Mouse (Mus musculus) forebrain, embryonic 11.5 days (tissue): ENCODE measurements around the gene Immp2l. TPM values are rescaled to one million over a fixed set of nuclear protein-coding genes. Genes with fewer than 3 reads are reported as not detected.

Experiments
- ATAC-seq: fragments of 200-750 bp; cut with Nextera tagmentation; replicated peaks from 2 replicates; pipeline ENCODE4 v1.8.0; 2017; ENCODE audit warnings: moderate TSS enrichment; ENCODE audit not compliant: low FRiP score
- DNase-seq: peaks from one replicate; pipeline ENCODE4 v3.0.0-alpha.2; 2017; ENCODE audit warnings: low spot score
- H3K27ac ChIP-seq: fragments of 300-500 bp; sonication (generic); 2 replicates; pipeline ENCODE4 v1.5.1; 2014; ENCODE audit warnings: low read depth, low read length
- H3K27me3 ChIP-seq: fragments of 300-500 bp; sonication (generic); 2 replicates; pipeline ENCODE4 v1.6.1; 2014; ENCODE audit warnings: mild to moderate bottlenecking, low read length, mixed read lengths; ENCODE audit not compliant: control insufficient read depth, insufficient read depth
- H3K36me3 ChIP-seq: fragments of 300-500 bp; sonication (generic); 2 replicates; pipeline ENCODE4 v1.6.1; 2014; ENCODE audit warnings: mild to moderate bottlenecking, low read length, moderate library complexity, mixed read lengths; ENCODE audit not compliant: control insufficient read depth, insufficient read depth
- H3K4me1 ChIP-seq: fragments of 300-500 bp; sonication (generic); replicated peaks from 2 replicates; pipeline ENCODE4 v1.6.1; 2014; ENCODE audit warnings: low read length, mixed read lengths; ENCODE audit not compliant: control insufficient read depth, insufficient read depth
- H3K4me2 ChIP-seq: fragments of 300-500 bp; sonication (generic); 2 replicates; pipeline ENCODE4 v1.6.1; 2014; ENCODE audit warnings: low read depth, mild to moderate bottlenecking, low read length, moderate library complexity, mixed read lengths; ENCODE audit not compliant: severe bottlenecking
- H3K4me3 ChIP-seq: fragments of 300-500 bp; sonication (generic); 2 replicates; pipeline ENCODE4 v1.5.1; 2014; ENCODE audit warnings: low read depth, low read length
- H3K9ac ChIP-seq: fragments of 300-500 bp; sonication (generic); 2 replicates; pipeline ENCODE4 v1.6.1; 2014; ENCODE audit warnings: low read length
- H3K9me3 ChIP-seq: fragments of 300-500 bp; sonication (generic); 2 replicates; pipeline ENCODE4 v1.6.1; 2016; ENCODE audit warnings: low read length, mixed read lengths; ENCODE audit not compliant: control insufficient read depth
- WGBS: fragments of 180-500 bp; shearing (Covaris S2); extraction: QIAGEN DNeasy Blood & Tissue Kit; methylation state at CpG from one replicate; pipeline ENCODE4 v1.1.7; 2014; 5-methylcytosine and 5-hydroxymethylcytosine counted together
- polyA plus RNA-seq: library from polyadenylated mRNA; unstranded; fragments of >200 nt; fragmentation: Nextera tagmentation; extraction: Ambion mirVana; gene quantifications from 2 replicates; pipeline ENCODE4 v1.2.1, GENCODE M21; 2014

Immp2l gene
- polyA plus RNA-seq, 1 experiment from 2014 or later = 10.9 TPM

GRCm38 (mm10) chr12:41317431-41317830 is 293.5 kb downstream of the Immp2l start:
- WGBS = 89% methylated on average over 2 of the region's 2 CpGs
- H3K9me3 ChIP-seq = no peaks in the 10 kb centered on the region
- no peak overlapping the region for H3K4me3 ChIP-seq
- no peak overlapping the region for H3K9ac ChIP-seq
- H3K4me1 ChIP-seq = 0 out of 2 replicates have a peak, but pooled peaks cover 6% of the 10 kb centered on the region
- H3K36me3 ChIP-seq = no peaks in the 10 kb centered on the region
- no peaks in the 10 kb centered on the region for H3K27me3 ChIP-seq
- DNase-seq (no peak), ATAC-seq (no peak)
- no peak overlapping the region for H3K4me2 ChIP-seq
- H3K27ac ChIP-seq = no peak overlapping the region

- Histone ChIP-seq H3K9me3 (no peaks in the 10 kb centered on the region), H3K4me1 (0 out of 2 replicates have a peak, but pooled peaks cover 2% of the 10 kb centered on the region), H3K27me3 (no peaks in the 10 kb centered on the region), H3K9ac (no peak overlapping the region), H3K4me3 (no peak overlapping the region), H3K4me2 (no peak overlapping the region), H3K27ac (no peak overlapping the region), H3K36me3 (no peaks in the 10 kb centered on the region)
- DNase-seq = no peak
- 70% methylated on average over 1 of the region's 1 CpGs for WGBS
- ATAC-seq = no peak
These were observed 298.1 kb downstream of the Immp2l start for GRCm38 (mm10) chr12:41322018-41322417.

GRCm38 (mm10) chr12:41324418-41324817 is 300.5 kb downstream of the Immp2l start:
- Histone ChIP-seq H3K9me3 (no peaks in the 10 kb centered on the region), H3K27ac (no peak overlapping the region), H3K9ac (no peak overlapping the region), H3K4me3 (no peak overlapping the region), H3K27me3 (no peaks in the 10 kb centered on the region), H3K36me3 (no peaks in the 10 kb centered on the region), H3K4me2 (no peak overlapping the region), H3K4me1 (0 out of 2 replicates have a peak, but pooled peaks cover 2% of the 10 kb centered on the region)
- 82% methylated on average over 2 of the region's 2 CpGs for WGBS
- DNase-seq (no peak), ATAC-seq (no peak)

DNA sequence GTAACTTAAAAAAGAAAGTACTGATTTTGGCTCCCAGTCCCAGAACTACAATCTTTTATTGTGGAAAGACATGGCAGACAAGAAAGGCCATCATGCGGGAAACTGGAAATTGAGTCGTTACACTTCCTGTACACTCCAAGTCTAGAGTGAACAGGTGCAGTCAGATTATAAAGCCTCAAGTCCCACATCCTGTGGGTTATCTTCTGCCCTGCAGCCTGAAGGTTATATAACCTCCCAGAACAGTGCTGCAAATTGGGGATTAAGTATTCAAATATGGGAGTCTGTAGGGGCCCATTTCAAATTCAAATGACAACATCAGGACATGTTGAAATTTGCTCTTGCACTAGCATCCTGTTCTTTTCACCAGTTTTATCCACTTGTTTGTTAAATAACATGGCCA is 301.9 kb downstream of the Immp2l start:
- Histone ChIP-seq H3K9ac (no peak overlapping the region), H3K27me3 (no peaks in the 10 kb centered on the region), H3K4me3 (no peak overlapping the region), H3K4me2 (no peak overlapping the region), H3K4me1 (0 out of 2 replicates have a peak, but pooled peaks cover 2% of the 10 kb centered on the region), H3K36me3 (no peaks in the 10 kb centered on the region), H3K9me3 (no peaks in the 10 kb centered on the region), H3K27ac (no peak overlapping the region)
- DNase-seq = no peak
- 85% methylated on average over 2 of the region's 2 CpGs for WGBS
- no peak for ATAC-seq

DNA sequence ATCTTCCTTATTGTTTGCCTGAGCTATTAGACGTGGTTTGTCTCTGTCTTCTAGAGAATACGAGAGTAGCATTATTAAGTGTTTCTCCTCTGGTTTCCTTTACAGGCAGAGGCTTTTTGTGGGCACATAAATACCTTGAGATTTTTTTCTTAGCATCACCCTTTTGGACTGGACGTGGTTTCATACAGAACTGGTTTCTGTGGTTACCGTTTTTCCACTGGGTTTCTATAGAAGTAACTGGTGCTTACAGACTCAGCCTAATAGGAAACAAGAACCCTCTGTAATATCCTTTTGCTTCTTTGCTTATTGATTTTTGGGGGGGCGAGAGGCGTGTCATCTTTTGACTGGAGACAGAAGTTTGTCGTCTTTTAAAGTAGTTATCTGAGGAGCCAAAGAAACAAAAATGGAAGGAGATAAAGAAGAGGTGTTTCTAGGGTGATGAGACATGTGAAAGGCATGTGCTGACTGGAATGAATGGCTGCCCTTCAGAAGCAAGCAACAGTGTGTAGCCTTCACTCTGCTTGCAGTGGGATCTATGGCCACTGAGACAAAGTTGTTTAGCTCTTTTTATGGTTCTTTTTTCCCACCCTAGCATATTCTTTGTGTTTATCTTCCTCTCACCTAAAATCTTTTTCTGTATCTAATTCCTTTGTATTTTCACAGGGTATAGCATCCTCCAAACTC is 307.2 kb downstream of the Immp2l start:
- 84% methylated on average over 7 of the region's 7 CpGs for WGBS

GRCm38 (mm10) chr12:41345621-41346020 is 321.7 kb downstream of the Immp2l start:
- Histone ChIP-seq H3K36me3 (no peaks in the 10 kb centered on the region), H3K9ac (no peak overlapping the region), H3K27me3 (no peaks in the 10 kb centered on the region), H3K27ac (no peak overlapping the region), H3K4me2 (no peak overlapping the region), H3K4me1 (no peaks in the 10 kb centered on the region), H3K4me3 (no peak overlapping the region), H3K9me3 (no peaks in the 10 kb centered on the region)
- ATAC-seq (no peak), DNase-seq (no peak)
- 86% methylated on average over 4 of the region's 4 CpGs for WGBS

More for the DNA sequence above, 307.2 kb downstream of the Immp2l start:
- H3K9ac ChIP-seq = no peak overlapping the region
- no peak for ATAC-seq
- no peak overlapping the region for H3K27ac ChIP-seq
- DNase-seq = no peak
- no peaks in the 10 kb centered on the region for H3K27me3 ChIP-seq
- no peak overlapping the region for H3K4me2 ChIP-seq
- H3K36me3 ChIP-seq = no peaks in the 10 kb centered on the region
- H3K4me3 ChIP-seq = no peak overlapping the region
- no peaks in the 10 kb centered on the region for H3K4me1 ChIP-seq
- H3K9me3 ChIP-seq = no peaks in the 10 kb centered on the region

GRCm38 (mm10) chr12:41347494-41347893 is 323.6 kb downstream of the Immp2l start:
- Histone ChIP-seq H3K9me3 (no peaks in the 10 kb centered on the region), H3K36me3 (no peaks in the 10 kb centered on the region), H3K4me3 (no peak overlapping the region), H3K4me2 (no peak overlapping the region), H3K4me1 (no peaks in the 10 kb centered on the region), H3K27me3 (no peaks in the 10 kb centered on the region), H3K27ac (no peak overlapping the region), H3K9ac (no peak overlapping the region)
- DNase-seq (no peak), ATAC-seq (no peak)
- 98% methylated on average over 2 of the region's 2 CpGs for WGBS

DNA sequence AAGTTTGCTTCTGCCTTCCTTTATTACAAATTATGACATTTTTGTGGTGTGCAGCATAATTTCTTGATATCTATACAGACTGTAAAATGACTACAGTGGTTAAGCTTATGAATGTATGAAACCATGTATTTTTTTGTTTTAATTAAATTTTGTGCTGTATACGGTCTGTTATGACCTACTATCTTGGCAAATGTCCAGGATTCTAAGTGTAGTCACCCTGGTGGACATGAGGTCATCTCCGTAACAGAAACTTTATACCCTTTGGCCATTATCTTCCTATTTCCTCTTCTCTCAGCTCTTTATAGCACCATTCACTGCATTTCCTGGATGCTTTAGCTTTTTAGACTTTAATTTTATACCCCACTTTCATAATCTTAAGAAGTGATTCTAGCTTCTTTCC is 325.5 kb downstream of the Immp2l start:
- Histone ChIP-seq H3K27ac (no peak overlapping the region), H3K9me3 (no peaks in the 10 kb centered on the region), H3K9ac (no peak overlapping the region), H3K36me3 (no peaks in the 10 kb centered on the region), H3K4me3 (no peak overlapping the region), H3K27me3 (no peaks in the 10 kb centered on the region), H3K4me1 (no peaks in the 10 kb centered on the region), H3K4me2 (no peak overlapping the region)
- DNase-seq = no peak
- 86% methylated on average over 2 of the region's 2 CpGs for WGBS
- ATAC-seq = no peak

- Histone ChIP-seq H3K4me3 (no peak overlapping the region), H3K27ac (no peak overlapping the region), H3K36me3 (no peaks in the 10 kb centered on the region), H3K4me1 (no peaks in the 10 kb centered on the region), H3K27me3 (no peaks in the 10 kb centered on the region), H3K9me3 (no peaks in the 10 kb centered on the region), H3K4me2 (no peak overlapping the region), H3K9ac (no peak overlapping the region)
- WGBS = 77% methylated on average over 2 of the region's 2 CpGs
- DNase-seq (no peak), ATAC-seq (no peak)
These were observed 325.9 kb downstream of the Immp2l start for GRCm38 (mm10) chr12:41349814-41350213.
